Mouse (Mus musculus) forebrain, embryonic 14.5 days (tissue): ENCODE results near the gene Ints11. TPM values are rescaled to one million over a fixed set of nuclear protein-coding genes. Genes with fewer than 3 reads are reported as not detected.
A peak's percentile ranks its signal among the peaks of the same experiment; 100 is the strongest.

Experiments used
- ATAC-seq: fragments of 200-750 bp; cut with Nextera tagmentation; 2 replicates; pipeline ENCODE4 v1.8.0; 2017; ENCODE audit warnings: mild to moderate bottlenecking, moderate library complexity
- DNase-seq: peaks from one replicate; pipeline ENCODE4 v3.0.0-alpha.2; 2015; ENCODE audit warnings: low spot score
- H3K27ac ChIP-seq: fragments of 300-500 bp; sonication (generic); 2 replicates; pipeline ENCODE4 v1.5.1; 2014; ENCODE audit warnings: low read depth, mild to moderate bottlenecking, control low read depth, low read length, moderate library complexity
- H3K27me3 ChIP-seq: fragments of 300-500 bp; sonication (generic); replicated peaks from 2 replicates; pipeline ENCODE4 v1.6.1; 2014; ENCODE audit warnings: low read length, control low read depth, mixed read lengths; ENCODE audit not compliant: control insufficient read depth, insufficient read depth
- H3K36me3 ChIP-seq: fragments of 300-500 bp; sonication (generic); 2 replicates; pipeline ENCODE4 v1.6.1; 2014; ENCODE audit warnings: low read length, control low read depth; ENCODE audit not compliant: control insufficient read depth, insufficient read depth
- H3K4me1 ChIP-seq: fragments of 300-500 bp; sonication (generic); 2 replicates; pipeline ENCODE4 v1.6.1; 2014; ENCODE audit warnings: antibody characterized with exemption, low read length, control low read depth; ENCODE audit not compliant: control insufficient read depth, insufficient read depth
- H3K4me2 ChIP-seq: fragments of 300-500 bp; sonication (generic); 2 replicates; pipeline ENCODE4 v1.6.1; 2014; ENCODE audit warnings: mild to moderate bottlenecking, control low read depth, low read length
- H3K4me3 ChIP-seq: fragments of 300-500 bp; sonication (generic); 2 replicates; pipeline ENCODE4 v1.5.1; 2014; ENCODE audit warnings: low read depth, low read length, control low read depth
- H3K9ac ChIP-seq: fragments of 300-500 bp; sonication (generic); 2 replicates; pipeline ENCODE4 v1.6.1; 2014; ENCODE audit warnings: mild to moderate bottlenecking, low read length, control low read depth, moderate library complexity
- H3K9me3 ChIP-seq: fragments of 300-500 bp; sonication (generic); replicated peaks from 2 replicates; pipeline ENCODE4 v1.6.1; 2016; ENCODE audit warnings: low read length, control low read depth, mixed read lengths; ENCODE audit not compliant: control insufficient read depth
- WGBS: fragments of 180-500 bp; shearing (Covaris S2); extraction: QIAGEN DNeasy Blood & Tissue Kit; methylation state at CpG from one replicate; pipeline ENCODE4 v1.1.7; 2014; 5-methylcytosine and 5-hydroxymethylcytosine counted together
- polyA plus RNA-seq: library from polyadenylated mRNA; unstranded; fragments of >200 nt; fragmentation: Nextera tagmentation; extraction: Ambion mirVana; gene quantifications from 2 replicates; pipeline ENCODE4 v1.2.1, GENCODE M21; 2014

The Ints11 gene
- polyA plus RNA-seq, 1 experiment from 2014 or later: 102 TPM

DNA sequence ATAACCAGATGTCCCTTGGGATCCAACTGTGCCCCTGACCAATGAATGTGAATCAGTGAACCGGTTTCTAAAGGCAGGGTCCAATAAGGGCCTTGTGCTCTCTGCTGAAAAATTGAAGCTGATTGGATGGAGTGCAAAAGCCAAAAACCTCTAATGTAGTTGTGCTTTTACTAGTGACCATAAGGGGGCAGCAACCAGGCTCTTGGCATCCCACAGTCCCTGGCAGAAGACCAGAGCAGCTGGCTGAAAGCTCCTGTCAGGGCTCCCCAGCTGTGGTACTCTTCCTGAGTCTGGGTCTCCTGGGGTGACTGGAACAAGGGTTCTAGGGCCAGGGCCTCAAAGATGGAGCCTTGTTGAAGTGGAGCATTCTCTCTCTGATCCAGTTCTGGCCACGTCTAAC, 35.5 kb upstream of the Ints11 start:
- Histone ChIP-seq H3K27ac (0 out of 2 replicates have a peak overlapping the region, but pooled peaks have one; percentile 52), H3K27me3 (no peaks in the 10 kb centered on the region), H3K36me3 (peaks cover 18% of the 10 kb centered on the region), H3K4me1 (peaks cover 13% of the 10 kb centered on the region), H3K9ac (no peak overlapping the region), H3K9me3 (no peaks in the 10 kb centered on the region), H3K4me3 (no peak overlapping the region), H3K4me2 (no peak overlapping the region)
- 47% methylated on average over 2 of the region's 2 CpGs for WGBS
- ATAC-seq (0 out of 2 replicates have a peak, but pooled peaks have one; percentile 11), DNase-seq (peak; percentile 84)

GRCm38 (mm10) chr4:155837404-155838010, 31.8 kb upstream of the Ints11 start:
- H3K36me3 ChIP-seq: peaks cover 17% of the 10 kb centered on the region
- no peak for DNase-seq
- no peak overlapping the region for H3K27ac ChIP-seq
- H3K9me3 ChIP-seq: no peaks in the 10 kb centered on the region
- H3K4me1 ChIP-seq: peaks cover 19% of the 10 kb centered on the region
- no peak overlapping the region for H3K9ac ChIP-seq
- H3K4me2 ChIP-seq: no peak overlapping the region
- H3K27me3 ChIP-seq: 0 out of 2 replicates have a peak, but pooled peaks cover 3% of the 10 kb centered on the region
- WGBS: 85% methylated on average over 11 of the region's 11 CpGs
- no peak overlapping the region for H3K4me3 ChIP-seq
- ATAC-seq: no peak

DNA sequence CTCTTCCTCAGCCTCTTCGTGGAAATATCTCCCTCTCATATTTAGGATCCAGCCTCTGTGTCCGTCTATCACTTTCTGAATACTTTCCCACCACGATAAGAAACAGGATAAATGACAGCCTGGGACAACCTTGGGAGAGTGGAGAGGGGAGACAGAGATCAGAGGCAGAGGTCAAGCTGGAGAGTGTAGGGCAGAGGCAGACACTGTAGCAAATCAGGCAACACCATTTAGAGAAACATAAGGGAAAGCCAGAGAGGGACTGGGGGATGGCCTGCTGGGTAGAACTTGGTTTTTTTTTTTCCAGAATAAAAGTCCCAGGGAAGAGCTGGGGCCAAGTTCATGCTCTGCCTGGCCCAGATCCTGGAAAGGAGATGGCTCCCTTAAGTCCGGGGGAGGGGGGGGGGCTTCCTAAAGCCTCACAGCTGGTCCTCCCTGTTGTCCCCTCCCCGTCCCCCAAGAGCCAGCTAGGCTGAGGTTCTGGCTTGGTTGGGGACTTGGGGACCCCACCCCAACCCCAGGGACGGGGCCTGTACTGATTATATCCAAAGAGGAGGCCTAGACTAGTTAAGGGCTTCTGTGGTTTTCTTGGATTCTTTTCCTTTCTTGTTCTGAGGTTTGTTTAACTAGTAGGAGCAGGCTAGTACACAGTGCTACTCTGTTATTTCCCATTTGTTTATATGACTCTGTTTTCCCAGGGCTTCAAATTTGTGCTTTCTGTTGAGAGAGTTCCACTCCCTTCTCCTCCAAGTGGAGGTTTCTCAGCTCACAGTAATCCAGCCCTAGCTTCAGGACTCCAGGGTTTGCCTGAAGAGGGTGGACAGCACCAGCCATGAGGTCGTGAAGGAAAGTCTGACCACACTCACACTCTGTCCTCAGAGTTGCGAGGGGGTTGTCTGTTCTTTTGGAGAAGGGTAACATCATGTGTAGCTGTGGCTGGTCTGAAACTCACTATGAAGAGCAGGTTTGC, 30.9 kb upstream of the Ints11 start:
- Histone ChIP-seq H3K9me3 (no peaks in the 10 kb centered on the region), H3K27me3 (0 out of 2 replicates have a peak, but pooled peaks cover 3% of the 10 kb centered on the region), H3K4me3 (no peak overlapping the region), H3K9ac (no peak overlapping the region), H3K27ac (no peak overlapping the region), H3K36me3 (peaks cover 9% of the 10 kb centered on the region; the same call in 1 of the 2 replicates), H3K4me1 (peaks cover 17% of the 10 kb centered on the region; the same call in 1 of the 2 replicates), H3K4me2 (no peak overlapping the region)
- no peak for DNase-seq
- 59% methylated on average over 8 of the region's 8 CpGs for WGBS
- ATAC-seq: no peak

DNA sequence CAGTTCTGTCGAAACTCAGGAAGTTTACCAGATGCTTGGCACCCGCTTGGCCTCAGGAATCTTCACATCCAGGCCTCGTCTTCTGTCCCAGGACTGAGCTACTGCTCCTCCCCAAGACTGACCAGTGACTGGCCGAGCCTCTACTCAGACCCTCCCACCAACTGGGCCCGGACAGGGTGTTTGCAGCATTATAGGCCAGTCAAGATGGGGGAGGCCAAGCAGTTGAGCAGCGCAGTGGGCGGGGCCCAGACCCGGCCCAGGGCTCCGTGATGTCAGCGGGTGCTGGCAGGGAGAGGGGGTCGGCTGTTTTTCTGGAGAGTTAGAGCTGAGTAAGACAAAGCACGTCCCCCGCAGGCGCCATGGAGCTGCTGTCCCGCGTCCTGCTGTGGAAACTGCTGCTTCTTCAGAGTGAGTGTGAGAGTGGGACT, 29.8 kb upstream of the Ints11 start, which contains the start of gene Mxra8:
TSS of gene Mxra8 (plus strand) at position 198 of the 428 bp plus-strand sequence.
- Histone ChIP-seq H3K4me3 (peak within 1 kb of the TSS; percentile 21), H3K9me3 (no peaks in the 10 kb centered on the region), H3K27me3 (0 out of 2 replicates have a peak, but pooled peaks cover 3% of the 10 kb centered on the region), H3K9ac (peak within 1 kb of the TSS; percentile 46), H3K27ac (peak within 1 kb of the TSS; percentile 30; the same call in 1 of the 2 replicates), H3K36me3 (peaks cover 3% of the 10 kb centered on the region; the same call in 1 of the 2 replicates), H3K4me1 (peaks cover 13% of the 10 kb centered on the region; the same call in 1 of the 2 replicates), H3K4me2 (peak within 1 kb of the TSS; percentile 53)
- peak; percentile 64 for ATAC-seq
- 3% methylated on average over 16 of the region's 16 CpGs for WGBS
- DNase-seq: peak; percentile 51

- DNase-seq: no peak
- H3K27ac ChIP-seq: peak overlapping the region; percentile 30; the same call in 1 of the 2 replicates
- no peaks in the 10 kb centered on the region; the same call in 1 of the 2 replicates for H3K36me3 ChIP-seq
- WGBS: 14% methylated on average over 8 of the region's 8 CpGs
- peak; percentile 7; the same call in 1 of the 2 replicates for ATAC-seq
- H3K27me3 ChIP-seq: 0 out of 2 replicates have a peak, but pooled peaks cover 3% of the 10 kb centered on the region
- H3K4me1 ChIP-seq: peaks cover 13% of the 10 kb centered on the region; the same call in 1 of the 2 replicates
- peak overlapping the region; percentile 46 for H3K9ac ChIP-seq
- no peaks in the 10 kb centered on the region for H3K9me3 ChIP-seq
- peak overlapping the region; percentile 21 for H3K4me3 ChIP-seq
- H3K4me2 ChIP-seq: peak overlapping the region; percentile 53
Measured at GRCm38 (mm10) chr4:155840076-155841002, 29.0 kb upstream of the Ints11 start.

GRCm38 (mm10) chr4:155841003-155841454, 28.3 kb upstream of the Ints11 start:
- Histone ChIP-seq H3K27me3 (0 out of 2 replicates have a peak, but pooled peaks cover 3% of the 10 kb centered on the region), H3K36me3 (no peaks in the 10 kb centered on the region), H3K9me3 (no peaks in the 10 kb centered on the region), H3K9ac (peak overlapping the region; percentile 13; the same call in 1 of the 2 replicates), H3K4me1 (peaks cover 13% of the 10 kb centered on the region; the same call in 1 of the 2 replicates), H3K27ac (no peak overlapping the region), H3K4me2 (peak overlapping the region; percentile 53), H3K4me3 (peak overlapping the region; percentile 21)
- whole genome bisulfite sequencing: 1% methylated on average over 32 of the region's 32 CpGs
- peak; percentile 49 for ATAC-seq
- DNase-seq: peak; percentile 50

DNA sequence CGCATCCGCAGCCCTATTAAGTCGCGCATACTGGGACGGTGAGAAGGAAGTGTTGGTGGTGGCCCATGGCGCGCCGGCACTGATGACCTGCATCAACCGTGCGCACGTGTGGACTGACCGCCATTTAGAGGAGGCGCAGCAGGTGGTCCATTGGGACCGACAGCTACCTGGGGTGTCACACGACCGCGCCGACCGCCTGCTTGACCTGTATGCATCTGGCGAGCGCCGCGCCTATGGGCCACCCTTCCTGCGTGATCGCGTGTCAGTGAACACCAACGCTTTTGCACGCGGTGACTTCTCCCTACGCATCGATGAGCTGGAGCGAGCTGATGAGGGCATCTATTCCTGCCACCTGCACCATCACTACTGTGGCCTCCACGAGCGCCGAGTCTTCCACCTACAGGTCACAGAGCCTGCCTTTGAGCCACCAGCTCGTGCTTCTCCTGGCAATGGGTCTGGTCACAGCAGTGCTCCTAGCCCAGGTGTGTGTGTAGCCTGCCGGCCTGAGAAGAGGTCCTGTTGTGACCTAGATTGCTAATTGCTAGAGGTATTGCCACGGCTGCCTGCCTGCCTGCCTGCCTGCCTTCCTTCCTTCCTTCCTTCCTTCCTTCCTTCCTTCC, 27.6 kb upstream of the Ints11 start:
- Histone ChIP-seq H3K4me3 (no peak overlapping the region), H3K36me3 (no peaks in the 10 kb centered on the region), H3K4me1 (peaks cover 17% of the 10 kb centered on the region), H3K27me3 (0 out of 2 replicates have a peak, but pooled peaks cover 3% of the 10 kb centered on the region), H3K4me2 (peak overlapping the region; percentile 53), H3K27ac (no peak overlapping the region), H3K9me3 (no peaks in the 10 kb centered on the region), H3K9ac (no peak overlapping the region)
- no peak for DNase-seq
- WGBS: 35% methylated on average over 38 of the region's 38 CpGs
- ATAC-seq: no peak
